Mouse (Mus musculus): ENCODE measurements around the gene Kirrel3. TPM values are rescaled to one million over a fixed set of nuclear protein-coding genes. Genes with fewer than 3 reads are reported as not detected.

Kirrel3 gene
- polyA plus RNA-seq, 1 experiment from 2014 or later, result 2.2 TPM

- Histone ChIP-seq H3K4me3 (no peak overlapping the region), H3K36me3 (no peaks in the 10 kb centered on the region), H3K9me3 (replicated peaks) (no peaks in the 10 kb centered on the region), H3K27me3 (ENCODE audit: low read depth, poor library complexity, severe bottlenecking) (no peaks in the 10 kb centered on the region), H3K4me1 (0 out of 2 replicates have a peak, but pooled peaks cover 4% of the 10 kb centered on the region), H3K27ac (no peak overlapping the region)
- no peak for DNase-seq (ENCODE audit: low spot score)
- WGBS, result 62% methylated on average over 3 of the region's 3 CpGs
These were observed 302.2 kb downstream of the Kirrel3 start for GRCm38 (mm10) chr9:34787915-34788314.

GRCm38 (mm10) chr9:34795226-34795625, 309.5 kb downstream of the Kirrel3 start:
- no peak overlapping the region for H3K4me3 ChIP-seq
- 31% methylated on average over 4 of the region's 4 CpGs for WGBS
- no peaks in the 10 kb centered on the region for H3K27me3 ChIP-seq (ENCODE audit: low read depth, poor library complexity, severe bottlenecking)
- no peaks in the 10 kb centered on the region for H3K9me3 ChIP-seq (replicated peaks)
- H3K4me1 ChIP-seq, result peaks cover 32% of the 10 kb centered on the region
- H3K27ac ChIP-seq, result peak overlapping the region; percentile 50; the same call in 1 of the 2 replicates
- DNase-seq (ENCODE audit: low spot score), result no peak
- no peaks in the 10 kb centered on the region for H3K36me3 ChIP-seq

GRCm38 (mm10) chr9:34797688-34798339, 312.1 kb downstream of the Kirrel3 start:
- Histone ChIP-seq H3K4me1 (peaks cover 28% of the 10 kb centered on the region), H3K27me3 (ENCODE audit: low read depth, poor library complexity, severe bottlenecking) (no peaks in the 10 kb centered on the region), H3K27ac (no peak overlapping the region), H3K4me3 (no peak overlapping the region), H3K9me3 (replicated peaks) (no peaks in the 10 kb centered on the region), H3K36me3 (no peaks in the 10 kb centered on the region)
- WGBS, result 36% methylated on average over 6 of the region's 6 CpGs
- DNase-seq (ENCODE audit: low spot score), result peak; percentile 32

DNA sequence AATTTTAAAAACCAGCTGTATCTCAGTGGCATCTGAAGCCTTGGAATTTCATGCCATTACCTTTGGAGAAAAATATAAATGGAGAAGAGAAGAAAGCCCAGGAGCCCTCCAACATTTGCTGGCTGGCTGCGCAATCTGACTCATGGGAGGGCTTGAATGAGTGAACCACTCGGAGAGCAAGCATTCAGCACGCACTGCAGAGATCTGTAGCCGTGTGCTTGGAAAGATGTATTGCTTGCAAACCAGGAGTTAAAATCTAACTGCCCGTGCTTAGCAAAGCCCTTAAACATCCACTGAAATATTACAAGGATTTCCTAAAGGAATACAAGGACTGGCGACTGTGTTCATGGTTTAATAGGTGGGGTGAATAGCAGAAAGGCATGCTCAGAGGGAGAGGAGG, 316.0 kb downstream of the Kirrel3 start:
- H3K4me1 ChIP-seq, result peaks cover 16% of the 10 kb centered on the region
- no peak overlapping the region for H3K27ac ChIP-seq
- no peaks in the 10 kb centered on the region for H3K27me3 ChIP-seq (ENCODE audit: low read depth, poor library complexity, severe bottlenecking)
- WGBS, result 86% methylated on average over 6 of the region's 6 CpGs
- no peak overlapping the region for H3K4me3 ChIP-seq
- H3K36me3 ChIP-seq, result no peaks in the 10 kb centered on the region
- DNase-seq (ENCODE audit: low spot score), result no peak
- no peaks in the 10 kb centered on the region for H3K9me3 ChIP-seq (replicated peaks)

DNA sequence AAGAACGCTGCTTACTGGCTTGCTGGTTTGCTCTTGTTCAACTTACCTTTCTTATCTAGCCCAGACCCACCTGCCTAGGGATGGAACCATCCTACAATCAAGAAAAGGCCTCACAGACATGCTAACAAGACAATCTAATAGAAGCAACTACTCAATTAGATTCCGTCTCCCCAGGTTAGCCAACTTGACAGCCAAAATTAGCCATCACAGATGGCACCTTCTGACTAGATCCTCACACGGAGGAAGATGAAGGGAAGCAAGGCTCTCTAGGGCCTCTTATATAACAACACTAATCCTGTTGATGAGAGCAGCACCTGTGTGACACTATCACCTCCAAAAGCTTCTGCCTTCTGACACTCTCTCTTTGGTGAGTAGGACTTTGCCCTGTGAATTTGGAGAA, 321.2 kb downstream of the Kirrel3 start:
- Histone ChIP-seq H3K4me1 (no peaks in the 10 kb centered on the region), H3K9me3 (replicated peaks) (no peaks in the 10 kb centered on the region), H3K27me3 (ENCODE audit: low read depth, poor library complexity, severe bottlenecking) (no peaks in the 10 kb centered on the region), H3K27ac (no peak overlapping the region), H3K36me3 (no peaks in the 10 kb centered on the region), H3K4me3 (no peak overlapping the region)
- 92% methylated on average over 3 of the region's 3 CpGs for WGBS
- DNase-seq (ENCODE audit: low spot score), result no peak

- H3K27ac ChIP-seq, result no peak overlapping the region
- 77% methylated on average over 5 of the region's 5 CpGs for WGBS
These were observed 324.4 kb downstream of the Kirrel3 start for GRCm38 (mm10) chr9:34809993-34810513.

GRCm38 (mm10) chr9:34818325-34818976, 332.8 kb downstream of the Kirrel3 start:
- Histone ChIP-seq H3K36me3 (no peaks in the 10 kb centered on the region), H3K4me1 (no peaks in the 10 kb centered on the region), H3K27ac (no peak overlapping the region), H3K27me3 (ENCODE audit: low read depth, poor library complexity, severe bottlenecking) (no peaks in the 10 kb centered on the region), H3K4me3 (no peak overlapping the region), H3K9me3 (replicated peaks) (no peaks in the 10 kb centered on the region)
- WGBS, result 25% methylated on average over 10 of the region's 10 CpGs
- no peak for DNase-seq (ENCODE audit: low spot score)

More at GRCm38 (mm10) chr9:34809993-34810513, 324.4 kb downstream of the Kirrel3 start:
- Histone ChIP-seq H3K9me3 (replicated peaks) (no peaks in the 10 kb centered on the region), H3K36me3 (no peaks in the 10 kb centered on the region), H3K4me1 (no peaks in the 10 kb centered on the region), H3K27me3 (ENCODE audit: low read depth, poor library complexity, severe bottlenecking) (no peaks in the 10 kb centered on the region), H3K4me3 (no peak overlapping the region)
- DNase-seq (ENCODE audit: low spot score), result no peak

- Histone ChIP-seq H3K9me3 (replicated peaks) (no peaks in the 10 kb centered on the region), H3K4me1 (peaks cover 9% of the 10 kb centered on the region; the same call in 1 of the 2 replicates), H3K4me3 (no peak overlapping the region), H3K27ac (no peak overlapping the region), H3K36me3 (no peaks in the 10 kb centered on the region), H3K27me3 (ENCODE audit: low read depth, poor library complexity, severe bottlenecking) (no peaks in the 10 kb centered on the region)
- no peak for DNase-seq (ENCODE audit: low spot score)
- WGBS, result 79% methylated on average over 18 of the region's 18 CpGs
These were observed 338.8 kb downstream of the Kirrel3 start for GRCm38 (mm10) chr9:34824358-34825088.

- no peaks in the 10 kb centered on the region for H3K36me3 ChIP-seq
- H3K4me3 ChIP-seq, result no peak overlapping the region
- peaks cover 9% of the 10 kb centered on the region; the same call in 1 of the 2 replicates for H3K4me1 ChIP-seq
- H3K27ac ChIP-seq, result no peak overlapping the region
- WGBS, result 51% methylated on average over 2 of the region's 2 CpGs
- no peaks in the 10 kb centered on the region for H3K9me3 ChIP-seq (replicated peaks)
- DNase-seq (ENCODE audit: low spot score), result no peak
- no peaks in the 10 kb centered on the region for H3K27me3 ChIP-seq (ENCODE audit: low read depth, poor library complexity, severe bottlenecking)
These were observed 339.4 kb downstream of the Kirrel3 start for GRCm38 (mm10) chr9:34825089-34825400.

GRCm38 (mm10) chr9:34825402-34826008, 339.8 kb downstream of the Kirrel3 start:
- no peaks in the 10 kb centered on the region for H3K9me3 ChIP-seq (replicated peaks)
- no peaks in the 10 kb centered on the region for H3K36me3 ChIP-seq
- DNase-seq (ENCODE audit: low spot score), result no peak
- no peak overlapping the region for H3K4me3 ChIP-seq
- H3K27ac ChIP-seq, result no peak overlapping the region
- H3K4me1 ChIP-seq, result peaks cover 9% of the 10 kb centered on the region; the same call in 1 of the 2 replicates
- 78% methylated on average over 11 of the region's 11 CpGs for WGBS
- H3K27me3 ChIP-seq (ENCODE audit: low read depth, poor library complexity, severe bottlenecking), result no peaks in the 10 kb centered on the region

DNA sequence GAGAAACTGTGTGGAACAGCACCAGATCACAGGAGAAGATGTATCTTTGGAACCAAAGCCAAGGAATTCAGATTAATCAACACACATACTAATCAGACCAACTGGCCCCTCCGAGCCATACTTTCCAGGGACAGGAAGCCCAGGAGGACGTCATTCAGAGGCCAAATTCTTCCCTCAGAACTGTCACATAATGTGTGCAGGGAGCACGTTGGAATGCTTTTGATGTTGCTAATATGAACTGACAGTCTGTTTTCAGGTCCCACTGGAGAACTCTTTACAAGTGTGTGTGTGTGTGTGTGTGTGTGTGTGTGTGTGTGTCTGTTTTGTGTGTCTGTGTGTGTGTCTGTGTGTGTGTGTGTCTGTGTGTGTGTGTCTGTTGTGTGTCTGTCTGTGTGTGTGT, 345.0 kb downstream of the Kirrel3 start:
- Histone ChIP-seq H3K4me3 (no peak overlapping the region), H3K36me3 (no peaks in the 10 kb centered on the region), H3K27me3 (ENCODE audit: low read depth, poor library complexity, severe bottlenecking) (no peaks in the 10 kb centered on the region), H3K9me3 (replicated peaks) (no peaks in the 10 kb centered on the region), H3K27ac (no peak overlapping the region), H3K4me1 (no peaks in the 10 kb centered on the region)
- no peak for DNase-seq (ENCODE audit: low spot score)
- 47% methylated on average over 3 of the region's 3 CpGs for WGBS

DNA sequence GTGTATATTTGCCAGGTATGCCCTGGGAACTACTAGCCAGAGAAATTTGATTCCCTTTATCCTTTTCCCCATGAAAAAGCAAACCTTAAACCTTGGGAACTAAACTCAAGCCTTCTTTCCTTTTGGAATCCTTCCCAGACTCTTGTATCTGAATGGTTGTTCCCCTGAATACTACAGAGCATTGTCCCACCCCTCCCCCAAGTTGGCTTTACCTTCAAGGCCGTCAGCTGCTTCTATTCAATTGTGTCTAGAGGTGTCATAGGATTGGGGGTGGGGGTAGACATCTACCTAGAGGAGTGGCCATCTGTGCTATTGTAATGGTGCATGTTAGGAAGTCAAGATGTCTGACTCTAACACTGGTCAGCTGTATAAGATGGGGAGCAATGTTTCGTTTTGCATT, 351.1 kb downstream of the Kirrel3 start:
- no peak for DNase-seq (ENCODE audit: low spot score)
- no peaks in the 10 kb centered on the region for H3K9me3 ChIP-seq (replicated peaks)
- no peaks in the 10 kb centered on the region for H3K36me3 ChIP-seq
- H3K4me3 ChIP-seq, result no peak overlapping the region
- H3K27me3 ChIP-seq (ENCODE audit: low read depth, poor library complexity, severe bottlenecking), result no peaks in the 10 kb centered on the region
- peaks cover 4% of the 10 kb centered on the region for H3K4me1 ChIP-seq
- H3K27ac ChIP-seq, result no peak overlapping the region
- 83% methylated on average over 2 of the region's 2 CpGs for WGBS
